Mouse (Mus musculus): ENCODE results near the gene Sectm1a. TPM values are rescaled to one million over a fixed set of nuclear protein-coding genes. Genes with fewer than 3 reads are reported as not detected.

Sectm1a gene
- total RNA-seq, 2 experiments from 2014 or later, result not detected

Other genes starting within 250 kb of the Sectm1a start
- gene Ccdc57, start 148.3 kb downstream of the Sectm1a start, total RNA-seq (2021), result 1 to 10 TPM; 6.7 to 8.0 TPM
- gene Slc16a3, start 132.7 kb downstream of the Sectm1a start, total RNA-seq (2021), result 1 to 10 TPM; 4.4 to 4.6 TPM
- 100 to 1,000 TPM; 116 to 122 TPM for gene Csnk1d, start 89.9 kb downstream of the Sectm1a start, total RNA-seq (2021)
- gene Cd7, start 41.8 kb downstream of the Sectm1a start, total RNA-seq (2021), result 1 to 10 TPM; 1.6 to 1.7 TPM
- gene Sectm1b, start 17.7 kb downstream of the Sectm1a start, total RNA-seq (2021), result not detected
- not detected for gene Tex19.2, start 37.5 kb upstream of the Sectm1a start, total RNA-seq (2021)
- not detected for gene Tex19.1, start 64.9 kb upstream of the Sectm1a start, total RNA-seq (2021)
- not detected for gene Uts2r, start 79.1 kb upstream of the Sectm1a start, total RNA-seq (2021)
- 10 to 100 TPM; 21.8 to 26.8 TPM for gene Hexdc, start 123.2 kb upstream of the Sectm1a start, total RNA-seq (2021)
- gene Ogfod3, start 123.5 kb upstream of the Sectm1a start, total RNA-seq (2021), result 1 to 10 TPM; 7.3 to 7.8 TPM
- gene Cybc1, start 148.1 kb upstream of the Sectm1a start, total RNA-seq (2021), result 10 to 100 TPM; 23.6 to 24.8 TPM
- gene Narf, start 156.0 kb upstream of the Sectm1a start, total RNA-seq (2021), result 10 to 100 TPM; 58.2 to 58.3 TPM
- gene Foxk2, start 178.8 kb upstream of the Sectm1a start, total RNA-seq (2021), result 10 to 100 TPM; 86.2 to 92.6 TPM